Mouse (Mus musculus): ENCODE results near the gene Clybl. TPM values are rescaled to one million over a fixed set of nuclear protein-coding genes. Genes with fewer than 3 reads are reported as not detected.

The Clybl gene
- total and polyA plus RNA-seq, 3 experiments, result 13.4 to 36.6 TPM; not detected in 1

DNA sequence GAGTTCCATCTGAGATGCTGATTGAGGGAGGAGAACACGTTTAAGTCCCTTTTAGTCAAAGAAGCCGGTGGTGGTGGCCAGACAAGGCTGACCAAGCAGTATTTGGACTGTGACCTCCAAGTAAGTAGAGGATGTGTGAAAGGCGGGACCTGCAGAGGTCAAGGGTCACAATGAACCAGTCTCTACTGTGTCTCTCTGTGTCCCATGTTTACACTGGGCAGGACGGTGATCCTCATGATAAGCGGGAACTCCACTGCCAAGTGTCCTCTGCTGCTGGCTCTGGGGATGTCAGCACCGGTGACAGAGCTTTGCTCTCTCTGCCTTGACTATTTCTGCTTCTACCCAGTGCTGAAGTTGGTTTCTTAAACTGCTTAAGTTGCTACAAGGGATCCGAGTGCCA lies 10.5 kb upstream of the Clybl start:
- no peaks in the 10 kb centered on the region for H3K27me3 ChIP-seq (ENCODE audit: control insufficient read depth in 1 of 2, insufficient read depth in 2 of 2, low read length in 2 of 2)
- H3K4me3 ChIP-seq (ENCODE audit: control insufficient read depth in 1 of 2, insufficient read depth in 1 of 2, low read depth in 2 of 2, low read length in 2 of 2), result no peak overlapping the region
- no peaks in the 10 kb centered on the region for H3K79me2 ChIP-seq (ENCODE audit: control insufficient read depth, insufficient read depth, low read length, poor library complexity)

GRCm38 (mm10) chr14:122176263-122176798 lies 5.2 kb upstream of the Clybl start:
- no peaks in the 10 kb centered on the region for H3K27me3 ChIP-seq (ENCODE audit: control insufficient read depth in 1 of 2, insufficient read depth in 2 of 2, low read length in 2 of 2)
- no peak for TF ChIP-seq BHLHE40 (IDR thresholded peaks at IDR 0.05; ENCODE audit: borderline replicate concordance, low read depth, low read length)
- no peak for TF ChIP-seq JUND (IDR thresholded peaks at IDR 0.05; ENCODE audit: low read depth, low read length)
- TF ChIP-seq GATA1 (IDR thresholded peaks at IDR 0.05; ENCODE audit: low read depth, low read length), result 0 out of 2 replicates have a peak, but pooled peaks have one; percentile 17
- no peak for TF ChIP-seq CHD1 (IDR thresholded peaks at IDR 0.05; ENCODE audit: low read depth, low read length)
- no peak for TF ChIP-seq ZC3H11A (IDR thresholded peaks at IDR 0.05; ENCODE audit: low read depth, low read length)
- TF ChIP-seq POLR2AphosphoS2 (IDR thresholded peaks at IDR 0.05; ENCODE audit: low read length), result no peak
- peak; percentile 67; the same call in 1 of the 2 replicates for TF ChIP-seq RCOR1 (IDR thresholded peaks at IDR 0.05; ENCODE audit: low read depth, low read length)
- TF ChIP-seq SMC3 (IDR thresholded peaks at IDR 0.05; ENCODE audit: low read depth, low read length), result no peak
- no peak for TF ChIP-seq MYC (IDR thresholded peaks at IDR 0.05; ENCODE audit: low read depth, low read length)
- no peak for TF ChIP-seq MAZ (IDR thresholded peaks at IDR 0.05; ENCODE audit: low read depth, low read length)
- TF ChIP-seq ZKSCAN1 (IDR thresholded peaks at IDR 0.05; ENCODE audit: low read depth, low read length), result no peak
- TF ChIP-seq ZNF384 (IDR thresholded peaks at IDR 0.05; ENCODE audit: low read depth, low read length), result peak; percentile 63
- no peak for TF ChIP-seq TAL1 (IDR thresholded peaks at IDR 0.05; ENCODE audit: low read length)
- TF ChIP-seq TCF12 (IDR thresholded peaks at IDR 0.05; ENCODE audit: low read depth, low read length), result 0 out of 2 replicates have a peak, but pooled peaks have one; percentile 28
- H3K79me2 ChIP-seq (ENCODE audit: control insufficient read depth, insufficient read depth, low read length, poor library complexity), result no peaks in the 10 kb centered on the region
- peaks cover 0 to 6% of the 10 kb centered on the region in 2 experiments; a peak in 1 of 4 replicates for H3K4me1 ChIP-seq (ENCODE audit: control insufficient read depth in 1 of 2, insufficient read depth in 2 of 2, low read length in 2 of 2)
- no peaks in the 10 kb centered on the region for H3K9me3 ChIP-seq (replicated peaks; ENCODE audit: insufficient read depth, low read length)
- no peak for DNase-seq (ENCODE audit: low read depth, low spot score)
- H3K4me3 ChIP-seq (ENCODE audit: control insufficient read depth in 1 of 2, insufficient read depth in 1 of 2, low read depth in 2 of 2, low read length in 2 of 2), result no peak overlapping the region
- no peak overlapping the region for H3K9ac ChIP-seq (ENCODE audit: control insufficient read depth, low read depth, low read length, poor library complexity, severe bottlenecking)
- H3K27ac ChIP-seq (ENCODE audit: control insufficient read depth, low read depth, low read length), result no peak overlapping the region
- H3K36me3 ChIP-seq (ENCODE audit: control insufficient read depth in 1 of 2, insufficient read depth in 2 of 2, low read length in 2 of 2), result peaks cover 0 to 4% of the 10 kb centered on the region in 2 experiments; a peak in 1 of 4 replicates

More for the DNA sequence above, 10.5 kb upstream of the Clybl start:
- H3K4me1 ChIP-seq (ENCODE audit: control insufficient read depth in 1 of 2, insufficient read depth in 2 of 2, low read length in 2 of 2), result no peaks in the 10 kb centered on the region
- H3K9ac ChIP-seq (ENCODE audit: control insufficient read depth, low read depth, low read length, poor library complexity, severe bottlenecking), result no peak overlapping the region
- H3K9me3 ChIP-seq (replicated peaks; ENCODE audit: insufficient read depth, low read length), result no peaks in the 10 kb centered on the region
- H3K27ac ChIP-seq (ENCODE audit: control insufficient read depth, low read depth, low read length), result no peak overlapping the region
- DNase-seq (ENCODE audit: low read depth, low spot score), result no peak
- no peaks in the 10 kb centered on the region for H3K36me3 ChIP-seq (ENCODE audit: control insufficient read depth in 1 of 2, insufficient read depth in 2 of 2, low read length in 2 of 2)
- no peak for TF ChIP-seq ZMIZ1 (IDR thresholded peaks at IDR 0.05; ENCODE audit: low read depth, low read length)
- TF ChIP-seq MXI1 (IDR thresholded peaks at IDR 0.05; ENCODE audit: low read depth, low read length), result no peak
- no peak for TF ChIP-seq JUND (IDR thresholded peaks at IDR 0.05; ENCODE audit: low read depth, low read length)
